Mouse (Mus musculus) midbrain, embryonic 14.5 days (tissue): ENCODE results near the gene Tmem43. TPM values are rescaled to one million over a fixed set of nuclear protein-coding genes. Genes with fewer than 3 reads are reported as not detected.

Experiments used
- ATAC-seq: fragments of 200-750 bp; cut with Nextera tagmentation; 2 replicates; pipeline ENCODE4 v1.8.0; 2017; ENCODE audit warnings: moderate number of reproducible peaks, moderate library complexity; ENCODE audit not compliant: low FRiP score, low TSS enrichment
- DNase-seq: peaks from one replicate; pipeline ENCODE4 v3.0.0-alpha.2; 2015
- H3K27ac ChIP-seq: fragments of 300-500 bp; sonication (generic); replicated peaks from 2 replicates; pipeline ENCODE4 v1.5.1; 2014; ENCODE audit warnings: mild to moderate bottlenecking, low read depth, low read length, moderate library complexity
- H3K27me3 ChIP-seq: fragments of 300-500 bp; sonication (generic); 2 replicates; pipeline ENCODE4 v1.6.1; 2014; ENCODE audit warnings: low read length, control low read depth, mixed read lengths; ENCODE audit not compliant: control insufficient read depth, insufficient read depth
- H3K36me3 ChIP-seq: fragments of 300-500 bp; sonication (generic); 2 replicates; pipeline ENCODE4 v1.6.1; 2014; ENCODE audit warnings: low read length, control low read depth; ENCODE audit not compliant: control insufficient read depth, insufficient read depth
- H3K4me1 ChIP-seq: fragments of 300-500 bp; sonication (generic); 2 replicates; pipeline ENCODE4 v1.6.1; 2014; ENCODE audit warnings: mild to moderate bottlenecking, antibody characterized with exemption, low read length, control low read depth; ENCODE audit not compliant: control insufficient read depth, insufficient read depth
- H3K4me2 ChIP-seq: fragments of 300-500 bp; sonication (generic); 2 replicates; pipeline ENCODE4 v1.6.1; 2014; ENCODE audit warnings: mild to moderate bottlenecking, low read length, moderate library complexity
- H3K4me3 ChIP-seq: fragments of 300-500 bp; sonication (generic); replicated peaks from 2 replicates; pipeline ENCODE4 v1.5.1; 2014; ENCODE audit warnings: low read depth, low read length
- H3K9ac ChIP-seq: fragments of 300-500 bp; sonication (generic); replicated peaks from 2 replicates; pipeline ENCODE4 v1.6.1; 2014; ENCODE audit warnings: mild to moderate bottlenecking, low read length, moderate library complexity
- H3K9me3 ChIP-seq: fragments of 300-500 bp; sonication (generic); 2 replicates; pipeline ENCODE4 v1.6.1; 2016; ENCODE audit warnings: low read length, control low read depth, mixed read lengths; ENCODE audit not compliant: control insufficient read depth
- WGBS: fragments of 180-500 bp; shearing (Covaris S2); extraction: QIAGEN DNeasy Blood & Tissue Kit; methylation state at CpG from one replicate; pipeline ENCODE4 v1.1.7; 2014; 5-methylcytosine and 5-hydroxymethylcytosine counted together
- polyA plus RNA-seq: library from polyadenylated mRNA; unstranded; fragments of >200 nt; fragmentation: Nextera tagmentation; extraction: Ambion mirVana; gene quantifications from 2 replicates; pipeline ENCODE4 v1.2.1, GENCODE M21; 2014

Gene Tmem43
- polyA plus RNA-seq, 1 experiment from 2014 or later: 51.8 TPM

- H3K4me1 ChIP-seq: no peaks in the 10 kb centered on the region
- no peak for DNase-seq
- H3K4me3 ChIP-seq: no peak overlapping the region
- WGBS: 88% methylated on average over 4 of the region's 4 CpGs
- no peaks in the 10 kb centered on the region for H3K9me3 ChIP-seq
- no peak for ATAC-seq
- no peak overlapping the region for H3K9ac ChIP-seq
- H3K27ac ChIP-seq: no peak overlapping the region
- no peak overlapping the region for H3K4me2 ChIP-seq
- no peaks in the 10 kb centered on the region for H3K36me3 ChIP-seq
- no peaks in the 10 kb centered on the region for H3K27me3 ChIP-seq
Measured at GRCm38 (mm10) chr6:91534268-91534667, 60.8 kb downstream of the Tmem43 start.

- Histone ChIP-seq H3K27ac (no peak overlapping the region), H3K27me3 (no peaks in the 10 kb centered on the region), H3K4me3 (no peak overlapping the region), H3K36me3 (no peaks in the 10 kb centered on the region), H3K4me1 (no peaks in the 10 kb centered on the region), H3K9me3 (no peaks in the 10 kb centered on the region), H3K9ac (no peak overlapping the region), H3K4me2 (no peak overlapping the region)
- no peak for DNase-seq
- WGBS: 60% methylated on average over 3 of the region's 3 CpGs
- ATAC-seq: no peak
Measured at GRCm38 (mm10) chr6:91535231-91535630, 61.7 kb downstream of the Tmem43 start.

DNA sequence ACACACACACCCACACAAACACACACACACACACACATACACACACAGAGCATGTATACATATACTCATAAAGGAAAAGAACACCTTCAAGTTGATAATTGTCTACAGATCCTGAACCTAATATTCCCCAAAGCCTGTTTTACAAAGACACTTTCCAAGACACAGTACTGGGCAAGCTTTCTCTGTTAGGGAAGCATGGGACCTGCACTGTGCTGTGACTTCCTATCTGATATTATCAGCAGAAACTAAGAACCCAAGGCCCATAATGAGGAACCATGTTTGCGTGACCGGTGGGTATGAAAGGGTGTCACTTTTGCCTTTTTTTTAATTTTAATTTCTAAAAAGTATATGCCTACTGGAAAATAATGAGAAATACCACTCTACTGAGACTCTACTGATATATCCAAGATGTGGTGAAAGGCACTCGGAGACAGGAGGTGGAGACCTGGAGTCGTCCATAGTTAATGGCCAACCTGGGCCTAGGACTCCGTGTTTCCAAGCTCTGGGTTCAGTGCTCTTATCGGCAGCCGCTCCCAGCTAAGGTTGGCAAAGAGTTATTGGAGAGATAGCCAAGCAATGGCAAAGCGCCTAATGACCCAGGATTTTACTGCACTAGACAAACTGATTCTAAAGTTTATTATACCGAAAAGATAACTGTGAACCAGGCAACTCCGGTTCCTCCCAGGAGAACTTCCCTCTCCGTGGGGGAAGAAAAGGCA lies 62.7 kb downstream of the Tmem43 start:
- WGBS: 92% methylated on average over 11 of the region's 11 CpGs
- no peak overlapping the region for H3K4me3 ChIP-seq
- H3K27ac ChIP-seq: no peak overlapping the region
- H3K9ac ChIP-seq: no peak overlapping the region
- H3K9me3 ChIP-seq: no peaks in the 10 kb centered on the region
- no peaks in the 10 kb centered on the region for H3K36me3 ChIP-seq
- no peaks in the 10 kb centered on the region for H3K4me1 ChIP-seq
- H3K4me2 ChIP-seq: no peak overlapping the region
- no peaks in the 10 kb centered on the region for H3K27me3 ChIP-seq
- DNase-seq: no peak
- ATAC-seq: no peak

Other genes starting within 250 kb of the Tmem43 start
- gene Wnt7a, start 62.3 kb upstream of the Tmem43 start, polyA plus RNA-seq: 9.5 and 11.3 TPM in 2 replicates
- 31.6 and 38.9 TPM in 2 replicates for gene Chchd4, start 157 bp upstream of the Tmem43 start, polyA plus RNA-seq
- 16.9 and 18.1 TPM in 2 replicates for gene Xpc, start 42.2 kb downstream of the Tmem43 start, polyA plus RNA-seq
- 174 and 187 TPM in 2 replicates for gene Lsm3, start 42.2 kb downstream of the Tmem43 start, polyA plus RNA-seq
- 94.1 and 94.3 TPM in 2 replicates for gene Slc6a6, start 210.3 kb downstream of the Tmem43 start, polyA plus RNA-seq